In genomic region chr8:12983681-12984467, GRCm38 (mm10) we compare ENCODE assay signal across 9 mouse cellular contexts. TPM values are rescaled to one million over a fixed set of nuclear protein-coding genes. Genes with fewer than 3 reads are reported as not detected.
A peak's percentile ranks its signal among the peaks of the same experiment; 100 is the strongest.
DNase-seq lines count a peak whose midpoint lies in the region; TF ChIP-seq lines count a peak whose summit lies in the region.
"Had no signal": no experiment of that assay in that cellular context is flagged by ENCODE, and none has a peak within 500 bp of the region (broad histone marks: within the 10 kb centered on the region; RNA-seq: fewer than 3 reads in every experiment).

No protein-coding gene starts in this region.

- no peaks in the 10 kb centered on the region for H3K79me2 ChIP-seq in CH12.LX (replicated peaks; ENCODE audit: control insufficient read depth, extremely low read depth, insufficient read depth, poor library complexity, severe bottlenecking)

- no peak overlapping the region for H3K4me3 ChIP-seq in CH12.LX (replicated peaks in 1 of 3; ENCODE audit: low read depth in 2 of 3, low read length in 2 of 3, poor library complexity in 1 of 3)

- no peak for TF ChIP-seq POLR2A in CH12.LX (IDR thresholded peaks at IDR 0.05; ENCODE audit: low read depth, low read length)

- peaks cover 94% of the 10 kb centered on the region for H3K27me3 ChIP-seq in CH12.LX (replicated peaks)

- H3K4me2 ChIP-seq in CH12.LX (ENCODE audit: insufficient read depth, low read depth, poor library complexity, severe bottlenecking): no peak overlapping the region

- no peak overlapping the region for H3K27ac ChIP-seq in CH12.LX (ENCODE audit: insufficient read depth, low read depth)

- in situ Hi-C loops in CH12.LX (cut with MboI; ENCODE audit: low pct_ligation_motif_present, low pct_unique_long_range_greater_than_20kb, low sequenced_read_pairs): loop anchor here (25.0 kb wide), 1 partner anchor 228 kb away; the partner anchor contains the start of gene Grtp1

- no peaks in the 10 kb centered on the region for H3K4me1 ChIP-seq in CH12.LX (ENCODE audit: control insufficient read depth in 1 of 2, insufficient read depth in 2 of 2)

- TF ChIP-seq CTCF in CH12.LX (conservative IDR thresholded peaks at IDR 0.05 in 1 of 2, IDR thresholded peaks at IDR 0.05 in 1 of 2; ENCODE audit: low read depth in 2 of 2, low read length in 2 of 2): no peak

- intact Hi-C loops in left cerebral cortex, postnatal 4 days (cut with DNase I): no loop called here

- dilution Hi-C loops in CH12.LX (cut with MboI; ENCODE audit: extremely low pct_ligation_motif_present, extremely low pct_unique_long_range_greater_than_20kb, low sequenced_read_pairs): no loop called here

- TF ChIP-seq RAD21 in CH12.LX (IDR thresholded peaks at IDR 0.05; ENCODE audit: low read depth, low read length): no peak

- no peak for TF ChIP-seq EP300 in CH12.LX (IDR thresholded peaks at IDR 0.05; ENCODE audit: low read length)

- no peak for DNase-seq in CH12.LX (ENCODE audit: extremely low read depth)
- peak; percentile 62 to 72 for DNase-seq in adrenal gland, postnatal 36 days
- peak; percentile 67 to 80 for DNase-seq in frontal cortex, postnatal 10 days (ENCODE audit: low spot score in 2 of 2)
- peak; percentile 28 for DNase-seq in left cerebral cortex, postnatal 4 days
- DNase-seq in right cerebral cortex, postnatal 36 days (ENCODE audit: low spot score in 2 of 2): peak; percentile 86 to 94
- no peak for DNase-seq in kidney, postnatal 25 days
- DNase-seq in kidney, postnatal 14 days: no peak
- DNase-seq in gastrocnemius, postnatal 10 days: no peak

- no peaks in the 10 kb centered on the region for H3K36me3 ChIP-seq in CH12.LX (replicated peaks in 1 of 2; ENCODE audit: control insufficient read depth in 1 of 2, insufficient read depth in 1 of 2, low read length in 1 of 2)

- H3K9ac ChIP-seq in CH12.LX (ENCODE audit: insufficient read depth, low read depth): no peak overlapping the region

- peaks cover 2% of the 10 kb centered on the region for H3K9me3 ChIP-seq in CH12.LX (replicated peaks; ENCODE audit: low read length)

TF ChIP-seq in CH12.LX, 34 proteins besides CTCF, POLR2A, EP300 and RAD21:
- TF ChIP-seq ZNF384 (IDR thresholded peaks at IDR 0.05; ENCODE audit: low read depth, low read length) (no peak), ELF1 (IDR thresholded peaks at IDR 0.05; ENCODE audit: low read depth, low read length) (no peak), BHLHE40 (IDR thresholded peaks at IDR 0.05; ENCODE audit: low read depth, low read length) (0 out of 2 replicates have a peak, but pooled peaks have one; percentile 14)

RNA-seq across cellular contexts. Expression of gene F7, which starts 42.0 kb away (rescaled TPM):
- not detected in 2 replicates for total RNA-seq in CH12.LX (2012; rRNA removed)
- total RNA-seq in CH12.LX (2014; rRNA removed): not detected in 2 replicates
- polyA plus RNA-seq in CH12.LX (2012; ENCODE audit: insufficient read length, low read depth): not detected in 2 replicates
- under 1 TPM; 0.86 to 0.92 TPM for total RNA-seq in adrenal gland, postnatal 36 days (2021)
- under 1 TPM in 1 of 2 experiments, not detected in 1; 0.20 TPM for total RNA-seq in left cerebral cortex, postnatal 4 days (2021)
- total RNA-seq in gastrocnemius, postnatal 10 days (2021): not detected
- polyA plus RNA-seq: limb, embryonic 11.5 days had no signal

RNA-seq across cellular contexts. Expression of gene F10, which starts 53.2 kb away (rescaled TPM):
- total RNA-seq in CH12.LX (2012; rRNA removed): not detected in 2 replicates
- not detected in 2 replicates for total RNA-seq in CH12.LX (2014; rRNA removed)
- not detected in 2 replicates for polyA plus RNA-seq in CH12.LX (2012; ENCODE audit: insufficient read length, low read depth)
- total RNA-seq in adrenal gland, postnatal 36 days (2021): under 1 TPM; 0.53 to 0.86 TPM
- total RNA-seq in left cerebral cortex, postnatal 4 days (2021): under 1 TPM in 1 of 2 experiments, not detected in 1; 0.80 TPM
- under 1 TPM in 1 of 2 experiments, not detected in 1; 0.56 TPM for total RNA-seq in gastrocnemius, postnatal 10 days (2021)

Comparison
In these comparisons a context has a peak if more than half of its experiments do, and no peak if none do; other contexts are left out.
1. DNase-seq: peak in adrenal gland, postnatal 36 days (2 of 2), frontal cortex, postnatal 10 days (2 of 2), left cerebral cortex, postnatal 4 days (single experiment) and right cerebral cortex, postnatal 36 days (2 of 2); none in CH12.LX (single experiment), kidney, postnatal 25 days (0 of 2), kidney, postnatal 14 days (single experiment) and gastrocnemius, postnatal 10 days (single experiment).